11 mouse cellular contexts compared by ENCODE assay signal in the genomic region with DNA sequence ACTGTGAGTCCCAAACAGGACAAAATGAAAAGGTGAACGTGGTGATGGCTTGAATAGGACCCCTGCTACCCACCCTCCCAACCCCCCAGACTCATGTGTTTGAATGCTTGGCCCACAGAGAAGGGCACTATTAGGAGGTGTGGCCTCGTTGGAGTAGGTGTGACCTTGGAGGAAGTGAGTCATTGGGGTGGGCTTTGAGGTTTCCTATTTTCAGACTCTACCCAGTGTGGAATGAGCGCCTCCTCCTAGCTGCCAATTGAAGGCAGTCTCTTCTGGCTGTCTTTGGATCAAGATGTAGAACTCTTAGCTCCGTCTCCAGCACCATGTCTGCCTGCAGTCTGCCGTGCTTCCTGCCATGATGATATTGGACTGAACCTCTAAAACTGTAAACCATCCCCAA.
A peak's percentile ranks its signal among the peaks of the same experiment; 100 is the strongest.
DNase-seq lines count a peak whose midpoint lies in the region; ATAC-seq and TF ChIP-seq lines count a peak whose summit lies in the region.
"Had no signal": no experiment of that assay in that cellular context is flagged by ENCODE, and none has a peak within 500 bp of the region (broad histone marks: within the 10 kb centered on the region; RNA-seq: fewer than 3 reads in every experiment).

No protein-coding gene starts in this region.

- ATAC-seq in lung, postnatal 0 days = peak; percentile 30; the same call in 1 of the 2 replicates
- ATAC-seq in megakaryocyte, adult 5-6 weeks (ENCODE audit: poor library complexity, severe bottlenecking) = peak; percentile 82
- no peak for ATAC-seq in midbrain, embryonic 16.5 days

- no peak overlapping the region for H3K9ac ChIP-seq in lung, postnatal 0 days (replicated peaks; ENCODE audit: low read depth)
- no peak overlapping the region; the same call in 1 of the 2 replicates for H3K9ac ChIP-seq in CH12.LX (ENCODE audit: insufficient read depth, low read depth)
- no peak overlapping the region for H3K9ac ChIP-seq in midbrain, embryonic 16.5 days (ENCODE audit: low read depth, low read length)

- dilution Hi-C loops in CH12.LX (cut with MboI; ENCODE audit: extremely low pct_ligation_motif_present, extremely low pct_unique_long_range_greater_than_20kb, low sequenced_read_pairs) = no loop called here

- H3K79me2 ChIP-seq in CH12.LX (replicated peaks; ENCODE audit: control insufficient read depth, extremely low read depth, insufficient read depth, poor library complexity, severe bottlenecking) = no peaks in the 10 kb centered on the region

- DNase-seq in lung, postnatal 0 days (ENCODE audit: low spot score) = no peak
- DNase-seq in lung, postnatal 4 days = no peak
- peak; percentile 61 for DNase-seq in CH12.LX (ENCODE audit: extremely low read depth)
- peak; percentile 72 for DNase-seq in induced T-regulatory cell, adult 2 months (ENCODE audit: low read depth)
- no peak for DNase-seq in cerebellum, adult 11-12 months
- DNase-seq in kidney, postnatal 4 days = no peak
- DNase-seq: heart, postnatal 36 days; right cerebral cortex, postnatal 14 days had no signal

- TF ChIP-seq EP300 in lung, postnatal 0 days (IDR thresholded peaks at IDR 0.05) = no peak
- no peak for TF ChIP-seq EP300 in CH12.LX (IDR thresholded peaks at IDR 0.05; ENCODE audit: low read length)

- H3K4me3 ChIP-seq in lung, postnatal 0 days (ENCODE audit: low read depth, low read length) = no peak overlapping the region
- no peak overlapping the region for H3K4me3 ChIP-seq in CH12.LX (replicated peaks in 1 of 3; ENCODE audit: low read depth in 2 of 3, low read length in 2 of 3, poor library complexity in 1 of 3)
- no peak overlapping the region for H3K4me3 ChIP-seq in midbrain, embryonic 16.5 days (ENCODE audit: low read depth, low read length)

- in situ Hi-C loops in CH12.LX (cut with MboI; ENCODE audit: low pct_ligation_motif_present, low pct_unique_long_range_greater_than_20kb, low sequenced_read_pairs) = no loop called here

- no peak for TF ChIP-seq POLR2A in CH12.LX (IDR thresholded peaks at IDR 0.05; ENCODE audit: low read depth, low read length)

- H3K36me3 ChIP-seq in lung, postnatal 0 days (ENCODE audit: insufficient read depth, low read length) = no peaks in the 10 kb centered on the region
- H3K36me3 ChIP-seq in CH12.LX (replicated peaks in 1 of 2; ENCODE audit: control insufficient read depth in 1 of 2, insufficient read depth in 1 of 2, low read length in 1 of 2) = no peaks in the 10 kb centered on the region
- no peaks in the 10 kb centered on the region for H3K36me3 ChIP-seq in midbrain, embryonic 16.5 days (ENCODE audit: control insufficient read depth, insufficient read depth, low read length)

- WGBS in lung, postnatal 0 days = 59% methylated on average over 5 of the region's 5 CpGs
- WGBS in midbrain, embryonic 16.5 days = 82% methylated on average over 5 of the region's 5 CpGs

- no peaks in the 10 kb centered on the region for H3K27me3 ChIP-seq in lung, postnatal 0 days (replicated peaks; ENCODE audit: insufficient read depth, low read length)
- no peaks in the 10 kb centered on the region for H3K27me3 ChIP-seq in CH12.LX (replicated peaks)
- H3K27me3 ChIP-seq in midbrain, embryonic 16.5 days (ENCODE audit: control insufficient read depth, insufficient read depth, low read depth, low read length) = no peaks in the 10 kb centered on the region

- no peak overlapping the region for H3K27ac ChIP-seq in lung, postnatal 0 days (ENCODE audit: low read length)
- H3K27ac ChIP-seq in CH12.LX (ENCODE audit: insufficient read depth, low read depth) = no peak overlapping the region
- H3K27ac ChIP-seq in midbrain, embryonic 16.5 days (ENCODE audit: low read length) = no peak overlapping the region

- H3K9me3 ChIP-seq in lung, postnatal 0 days (ENCODE audit: low read length) = no peaks in the 10 kb centered on the region
- no peaks in the 10 kb centered on the region for H3K9me3 ChIP-seq in CH12.LX (replicated peaks; ENCODE audit: low read length)
- no peaks in the 10 kb centered on the region for H3K9me3 ChIP-seq in midbrain, embryonic 16.5 days (replicated peaks; ENCODE audit: control insufficient read depth, low read length, poor library complexity, severe bottlenecking)

- no peak for TF ChIP-seq CTCF in lung, postnatal 0 days (IDR thresholded peaks at IDR 0.05)
- TF ChIP-seq CTCF in CH12.LX (conservative IDR thresholded peaks at IDR 0.05 in 1 of 2, IDR thresholded peaks at IDR 0.05 in 1 of 2; ENCODE audit: low read depth in 2 of 2, low read length in 2 of 2) = no peak

- no peak overlapping the region for H3K4me2 ChIP-seq in lung, postnatal 0 days (replicated peaks; ENCODE audit: low read depth, low read length)
- H3K4me2 ChIP-seq in CH12.LX (ENCODE audit: insufficient read depth, low read depth, poor library complexity, severe bottlenecking) = peak overlapping the region; percentile 44
- H3K4me2 ChIP-seq in midbrain, embryonic 16.5 days (ENCODE audit: low read length) = no peak overlapping the region
- H3K4me2 ChIP-seq: midbrain, embryonic 11.5 days had no signal

- no peak for TF ChIP-seq RAD21 in CH12.LX (IDR thresholded peaks at IDR 0.05; ENCODE audit: low read depth, low read length)

- peaks cover 4% of the 10 kb centered on the region; the same call in 1 of the 2 replicates for H3K4me1 ChIP-seq in lung, postnatal 0 days (ENCODE audit: insufficient read depth, low read depth, low read length)
- peaks cover 10 to 45% of the 10 kb centered on the region in 2 experiments for H3K4me1 ChIP-seq in CH12.LX (ENCODE audit: control insufficient read depth in 1 of 2, insufficient read depth in 2 of 2)
- H3K4me1 ChIP-seq in midbrain, embryonic 16.5 days (ENCODE audit: control insufficient read depth, insufficient read depth, low read length) = no peaks in the 10 kb centered on the region

TF ChIP-seq in CH12.LX, 34 proteins besides CTCF, POLR2A, EP300 and RAD21:
- no peak for TF ChIP-seq TCF12 (IDR thresholded peaks at IDR 0.05; ENCODE audit: low read depth, low read length)
- TF ChIP-seq IRF4 (IDR thresholded peaks at IDR 0.05; ENCODE audit: low read depth, low read length) = 0 out of 2 replicates have a peak, but pooled peaks have one; percentile 15
- no peak for TF ChIP-seq ETS1 (conservative IDR thresholded peaks at IDR 0.05; ENCODE audit: low read depth, low read length)
- no peak for TF ChIP-seq MAZ (IDR thresholded peaks at IDR 0.05; ENCODE audit: low read depth, low read length)
- no peak for TF ChIP-seq HCFC1 (IDR thresholded peaks at IDR 0.05; ENCODE audit: low read depth, low read length)
- TF ChIP-seq JUN (IDR thresholded peaks at IDR 0.05; ENCODE audit: insufficient read depth, low read depth, low read length) = 0 out of 2 replicates have a peak, but pooled peaks have one; percentile 15
- no peak for TF ChIP-seq BHLHE40 (IDR thresholded peaks at IDR 0.05; ENCODE audit: low read depth, low read length)
- TF ChIP-seq ELF1 (IDR thresholded peaks at IDR 0.05; ENCODE audit: low read depth, low read length) = no peak
- no peak for TF ChIP-seq KAT2A (IDR thresholded peaks at IDR 0.05; ENCODE audit: insufficient replicate concordance, low read length)
- TF ChIP-seq MEF2A (IDR thresholded peaks at IDR 0.05; ENCODE audit: borderline replicate concordance, low read depth, low read length) = no peak; the same call in 1 of the 2 replicates
- no peak for TF ChIP-seq UBTF (IDR thresholded peaks at IDR 0.05; ENCODE audit: low read depth, low read length)
- TF ChIP-seq USF1 (IDR thresholded peaks at IDR 0.05; ENCODE audit: low read depth, low read length) = no peak
- no peak for TF ChIP-seq POLR2AphosphoS2 (IDR thresholded peaks at IDR 0.05; ENCODE audit: low read depth, low read length)
- no peak for TF ChIP-seq ZNF384 (IDR thresholded peaks at IDR 0.05; ENCODE audit: low read depth, low read length)
- TF ChIP-seq E2F4 (IDR thresholded peaks at IDR 0.05; ENCODE audit: insufficient replicate concordance, low read depth, low read length) = no peak
- TF ChIP-seq JUND (conservative IDR thresholded peaks at IDR 0.05; ENCODE audit: low read depth, low read length) = 0 out of 2 replicates have a peak, but pooled peaks have one; percentile 36
- no peak for TF ChIP-seq MXI1 (IDR thresholded peaks at IDR 0.05; ENCODE audit: low read depth, low read length)
TF ChIP-seq in CH12.LX: peak in this region for 3.

Comparison
In these comparisons a context has a peak if more than half of its experiments do, and no peak if none do; other contexts are left out.
1. DNase-seq: peak in CH12.LX (single experiment) and induced T-regulatory cell, adult 2 months (single experiment); none in lung, postnatal 0 days (single experiment), lung, postnatal 4 days (0 of 2), cerebellum, adult 11-12 months (single experiment) and kidney, postnatal 4 days (0 of 2).